ENCODE assay signal across 9 mouse cellular contexts in genomic region chr1:45022146-45022841, GRCm38 (mm10).
DNase-seq lines count a peak whose midpoint lies in the region; ATAC-seq and TF ChIP-seq lines count a peak whose summit lies in the region.
"Had no signal": no experiment of that assay in that cellular context is flagged by ENCODE, and none has a peak within 500 bp of the region (broad histone marks: within the 10 kb centered on the region; RNA-seq: fewer than 3 reads in every experiment).

No protein-coding gene starts in this region.

- H3K27ac ChIP-seq in midbrain, postnatal 0 days (ENCODE audit: low read depth, low read length), result no peak overlapping the region
- no peak overlapping the region for H3K27ac ChIP-seq in midbrain, embryonic 10.5 days (replicated peaks)
- peak overlapping the region; percentile 76 for H3K27ac ChIP-seq in stomach, postnatal 0 days (replicated peaks)
- H3K27ac ChIP-seq in forebrain, embryonic 15.5 days (replicated peaks), result no peak overlapping the region
- H3K27ac ChIP-seq: midbrain, embryonic 12.5 days had no signal

- H3K9me3 ChIP-seq in midbrain, postnatal 0 days (ENCODE audit: low read length), result no peaks in the 10 kb centered on the region
- 0 out of 2 replicates have a peak, but pooled peaks cover 2% of the 10 kb centered on the region for H3K9me3 ChIP-seq in midbrain, embryonic 10.5 days (replicated peaks)
- H3K9me3 ChIP-seq in stomach, postnatal 0 days (ENCODE audit: control insufficient read depth, low read length), result no peaks in the 10 kb centered on the region
- no peaks in the 10 kb centered on the region for H3K9me3 ChIP-seq in forebrain, embryonic 15.5 days
- H3K9me3 ChIP-seq: midbrain, embryonic 12.5 days had no signal

- no peaks in the 10 kb centered on the region for H3K4me1 ChIP-seq in midbrain, postnatal 0 days (ENCODE audit: insufficient read depth, low read length)
- no peaks in the 10 kb centered on the region for H3K4me1 ChIP-seq in midbrain, embryonic 10.5 days
- H3K4me1 ChIP-seq in stomach, postnatal 0 days (replicated peaks; ENCODE audit: control insufficient read depth, insufficient read depth), result no peaks in the 10 kb centered on the region
- no peaks in the 10 kb centered on the region for H3K4me1 ChIP-seq in forebrain, embryonic 15.5 days
- H3K4me1 ChIP-seq: midbrain, embryonic 12.5 days had no signal

- TF ChIP-seq EP300 in stomach, postnatal 0 days (optimal IDR thresholded peaks at IDR 0.05), result no peak

- H3K36me3 ChIP-seq in midbrain, postnatal 0 days (ENCODE audit: insufficient read depth, low read length), result no peaks in the 10 kb centered on the region
- H3K36me3 ChIP-seq in midbrain, embryonic 10.5 days, result no peaks in the 10 kb centered on the region
- no peaks in the 10 kb centered on the region for H3K36me3 ChIP-seq in stomach, postnatal 0 days (ENCODE audit: control insufficient read depth, insufficient read depth, low read length)
- H3K36me3 ChIP-seq in forebrain, embryonic 15.5 days, result no peaks in the 10 kb centered on the region
- H3K36me3 ChIP-seq: midbrain, embryonic 12.5 days had no signal

- no peak overlapping the region for H3K4me3 ChIP-seq in midbrain, postnatal 0 days (ENCODE audit: low read depth, low read length)
- no peak overlapping the region for H3K4me3 ChIP-seq in midbrain, embryonic 10.5 days
- H3K4me3 ChIP-seq in stomach, postnatal 0 days (ENCODE audit: low read depth, low read length), result no peak overlapping the region
- no peak overlapping the region for H3K4me3 ChIP-seq in forebrain, embryonic 15.5 days
- H3K4me3 ChIP-seq: midbrain, embryonic 12.5 days had no signal

- TF ChIP-seq CTCF in midbrain, postnatal 0 days (IDR thresholded peaks at IDR 0.05), result no peak
- TF ChIP-seq CTCF in stomach, postnatal 0 days (IDR thresholded peaks at IDR 0.05; ENCODE audit: low read depth), result 0 out of 2 replicates have a peak, but pooled peaks have one; percentile 17

- ATAC-seq in midbrain, postnatal 0 days (ENCODE audit: low FRiP score), result no peak
- peak; percentile 69; the same call in 1 of the 2 replicates for ATAC-seq in stomach, postnatal 0 days (ENCODE audit: low FRiP score, low TSS enrichment)
- no peak for ATAC-seq in forebrain, embryonic 15.5 days (replicated peaks)

- peak; percentile 10 for DNase-seq in midbrain, postnatal 0 days (ENCODE audit: low spot score)
- no peak for DNase-seq in midbrain, embryonic 10.5 days (ENCODE audit: low spot score)
- DNase-seq in gastrocnemius, postnatal 25 days, result peak; percentile 75
- peak; percentile 42 to 54 for DNase-seq in kidney, postnatal 36 days
- peak; percentile 43 for DNase-seq in stomach, postnatal 0 days (ENCODE audit: low spot score)
- DNase-seq in cerebellum, adult 18-20 months, result no peak
- no peak for DNase-seq in left cerebral cortex, adult 9 months (ENCODE audit: low spot score in 2 of 2)

- no peaks in the 10 kb centered on the region for H3K27me3 ChIP-seq in midbrain, postnatal 0 days (ENCODE audit: insufficient read depth, low read length)
- no peaks in the 10 kb centered on the region for H3K27me3 ChIP-seq in midbrain, embryonic 10.5 days (ENCODE audit: low read depth, poor library complexity, severe bottlenecking)
- no peaks in the 10 kb centered on the region for H3K27me3 ChIP-seq in stomach, postnatal 0 days (ENCODE audit: control insufficient read depth, insufficient read depth, low read length)
- no peaks in the 10 kb centered on the region for H3K27me3 ChIP-seq in forebrain, embryonic 15.5 days
- H3K27me3 ChIP-seq: midbrain, embryonic 12.5 days had no signal

- H3K9ac ChIP-seq in midbrain, postnatal 0 days (replicated peaks; ENCODE audit: low read length, poor library complexity, severe bottlenecking), result no peak overlapping the region
- no peak overlapping the region for H3K9ac ChIP-seq in stomach, postnatal 0 days (ENCODE audit: low read length)
- H3K9ac ChIP-seq in forebrain, embryonic 15.5 days (replicated peaks), result no peak overlapping the region
- H3K9ac ChIP-seq: midbrain, embryonic 12.5 days had no signal

- H3K4me2 ChIP-seq in midbrain, postnatal 0 days (ENCODE audit: low read depth, low read length, poor library complexity, severe bottlenecking), result no peak overlapping the region
- H3K4me2 ChIP-seq in stomach, postnatal 0 days (replicated peaks; ENCODE audit: low read depth), result no peak overlapping the region
- H3K4me2 ChIP-seq in forebrain, embryonic 15.5 days (replicated peaks), result no peak overlapping the region
- H3K4me2 ChIP-seq: midbrain, embryonic 12.5 days had no signal

- WGBS in midbrain, postnatal 0 days, result 83% methylated on average over 1 of the region's 1 CpGs
- 70% methylated on average over 1 of the region's 1 CpGs for WGBS in midbrain, embryonic 10.5 days
- 24% methylated on average over 1 of the region's 1 CpGs for WGBS in stomach, postnatal 0 days
- WGBS in forebrain, embryonic 15.5 days, result 80% methylated on average over 1 of the region's 1 CpGs

Comparison
In these comparisons a context has a peak if more than half of its experiments do, and no peak if none do; other contexts are left out.
1. DNase-seq: peak in midbrain, postnatal 0 days (single experiment), gastrocnemius, postnatal 25 days (single experiment), kidney, postnatal 36 days (2 of 2) and stomach, postnatal 0 days (single experiment); none in midbrain, embryonic 10.5 days (single experiment), cerebellum, adult 18-20 months (0 of 2) and left cerebral cortex, adult 9 months (0 of 2).